Mouse (Mus musculus): Measurements from ENCODE around the gene Pcdh9.

DNA sequence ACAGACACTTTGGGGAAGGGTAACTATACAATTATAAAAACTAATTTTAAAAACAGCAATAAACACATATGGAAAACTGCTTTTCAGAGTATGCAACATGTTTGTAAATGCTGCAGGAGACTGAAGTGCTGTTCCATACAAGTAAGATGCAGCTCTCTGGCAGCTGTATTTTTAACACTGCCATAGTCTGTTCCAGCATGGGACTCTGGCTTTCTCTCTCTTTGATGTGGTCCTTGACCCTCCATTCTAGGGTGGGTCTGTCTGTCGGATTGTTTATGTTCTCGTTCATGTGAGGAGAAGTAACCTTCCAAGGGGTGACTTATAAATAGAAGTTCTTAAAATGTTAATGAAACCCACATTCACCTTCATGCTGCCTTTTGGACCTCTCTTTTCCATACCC, 809.6 kb downstream of the Pcdh9 start:
- TF ChIP-seq CTCF (IDR thresholded peaks at IDR 0.05; ENCODE audit: borderline replicate concordance, control insufficient read depth, extremely low read depth, insufficient read depth, low read length, poor library complexity): no peak
- TF ChIP-seq POLR2A (IDR thresholded peaks at IDR 0.05; ENCODE audit: control insufficient read depth, extremely low read depth, insufficient read depth, low read length, poor library complexity): no peak

Measured in thymus, adult 2 months (tissue).